Mouse (Mus musculus) adrenal gland, postnatal 36 days (tissue): ENCODE measurements around the gene Eri3. TPM values are rescaled to one million over a fixed set of nuclear protein-coding genes. Genes with fewer than 3 reads are reported as not detected.

Experiments used
- microRNA-seq: library from miRNA; unstranded; fragments of <30 nt; microRNA quantifications from one replicate; pipeline ENCODE4 v1.2.0, GENCODE M21; 2021
- total RNA-seq, 2 experiments: library from RNA; stranded (reverse); gene quantifications; 2 replicates each; pipeline ENCODE4 v1.2.3; 2021

The Eri3 gene
- total RNA-seq, 2 experiments from 2014 or later = 68.3 to 72.1 TPM

Small RNA genes lying within 50 kb of the gene (microRNA-seq; reads per million reads assigned to microRNA genes)
- not detected for gene Gm25559

Other genes starting within 250 kb of the Eri3 start
- 10 to 100 TPM; 78.8 to 88.1 TPM for gene Rnf220, start 53.3 kb upstream of the Eri3 start, total RNA-seq
- gene Dmap1, start 131.9 kb downstream of the Eri3 start, total RNA-seq = 10 to 100 TPM; 25.2 to 27.3 TPM
- not detected for gene Gm12845, start 174.0 kb downstream of the Eri3 start, total RNA-seq
- gene Klf17, start 215.3 kb downstream of the Eri3 start, total RNA-seq = not detected